Mouse (Mus musculus): ENCODE results near the gene Tmem131. TPM values are rescaled to one million over a fixed set of nuclear protein-coding genes. Genes with fewer than 3 reads are reported as not detected.

Gene Tmem131
- polyA plus RNA-seq, 1 experiment: 84.6 TPM

DNA sequence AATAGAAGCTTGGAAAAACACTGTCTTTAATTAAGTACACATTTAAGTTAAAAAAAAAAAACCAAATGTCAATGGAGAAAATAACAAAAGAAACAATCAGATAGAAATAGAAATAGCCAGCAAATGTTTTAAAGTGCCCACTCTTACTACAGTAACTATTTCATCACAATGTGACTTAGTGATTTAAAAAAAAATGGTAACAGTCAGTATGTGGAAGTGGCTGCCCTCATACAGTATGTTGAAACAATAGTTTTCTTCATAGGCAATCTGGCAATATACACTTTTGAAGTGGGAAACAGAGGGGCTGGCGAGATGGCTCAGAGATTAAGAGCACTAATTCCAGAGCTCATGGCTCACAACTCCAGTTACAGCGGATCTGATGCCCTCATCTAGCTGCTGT lies 15.9 kb downstream of the Tmem131 start:
- no peak for TF ChIP-seq GATA1 (IDR thresholded peaks at IDR 0.05; ENCODE audit: low read length)

DNA sequence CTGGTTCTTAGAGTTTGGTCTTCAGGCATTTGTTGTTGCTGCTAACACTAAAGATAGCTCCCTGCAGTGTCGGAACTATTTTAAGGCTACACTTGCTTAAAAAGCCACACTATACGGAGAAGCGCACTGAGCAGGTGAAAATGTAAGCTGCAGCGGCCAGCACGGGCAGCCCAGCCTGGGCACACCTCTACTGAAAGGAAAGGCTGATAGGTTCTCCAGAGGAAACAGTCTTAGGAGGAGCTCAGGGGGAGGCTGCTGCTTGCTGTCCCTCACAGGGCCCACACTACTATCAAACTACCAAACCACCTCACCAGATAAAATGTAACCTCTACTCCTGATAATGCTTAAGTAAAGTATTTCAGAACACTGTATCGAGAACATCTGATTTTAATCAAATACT lies 16.7 kb downstream of the Tmem131 start:
- TF ChIP-seq GATA1 (IDR thresholded peaks at IDR 0.05; ENCODE audit: low read length): peak; percentile 26

DNA sequence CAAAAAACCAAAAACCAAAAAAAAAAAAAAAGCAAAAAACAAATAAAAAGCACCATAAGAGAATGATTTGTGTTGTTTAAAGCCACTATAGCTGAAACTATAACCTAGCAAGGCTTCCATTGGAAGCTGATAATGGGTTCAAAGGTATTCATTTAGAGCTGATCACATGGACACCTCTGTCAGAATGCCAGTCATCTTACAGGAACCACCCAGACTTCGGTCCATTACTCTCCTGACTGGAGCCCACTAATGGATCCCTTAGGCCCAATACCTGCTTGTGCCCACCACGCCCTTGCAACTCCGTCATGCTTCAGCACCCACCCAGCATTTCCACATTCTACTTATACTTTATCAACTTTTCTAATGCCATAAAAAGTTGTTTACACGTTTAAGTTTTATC lies 17.2 kb downstream of the Tmem131 start:
- no peak for TF ChIP-seq GATA1 (IDR thresholded peaks at IDR 0.05; ENCODE audit: low read length)

DNA sequence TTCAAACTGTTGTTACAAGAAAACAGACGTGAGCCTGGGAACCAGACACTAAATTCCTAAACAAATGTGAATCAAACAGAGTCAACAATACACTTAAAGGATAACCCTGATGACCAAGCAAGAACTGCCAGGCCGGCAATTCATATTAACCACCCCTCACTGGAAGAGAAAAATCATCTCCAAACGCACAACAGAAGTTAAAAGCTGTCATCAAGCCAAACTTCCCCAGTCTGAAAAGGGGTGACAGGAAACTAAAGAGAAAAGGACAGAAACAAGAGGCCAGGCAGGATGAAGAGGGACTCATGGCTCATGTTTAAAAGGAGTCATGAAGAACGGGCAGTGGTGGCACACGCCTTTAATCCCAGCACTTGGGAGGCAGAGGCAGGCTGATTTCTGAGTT lies 17.7 kb downstream of the Tmem131 start:
- no peak for TF ChIP-seq GATA1 (IDR thresholded peaks at IDR 0.05; ENCODE audit: low read length)

DNA sequence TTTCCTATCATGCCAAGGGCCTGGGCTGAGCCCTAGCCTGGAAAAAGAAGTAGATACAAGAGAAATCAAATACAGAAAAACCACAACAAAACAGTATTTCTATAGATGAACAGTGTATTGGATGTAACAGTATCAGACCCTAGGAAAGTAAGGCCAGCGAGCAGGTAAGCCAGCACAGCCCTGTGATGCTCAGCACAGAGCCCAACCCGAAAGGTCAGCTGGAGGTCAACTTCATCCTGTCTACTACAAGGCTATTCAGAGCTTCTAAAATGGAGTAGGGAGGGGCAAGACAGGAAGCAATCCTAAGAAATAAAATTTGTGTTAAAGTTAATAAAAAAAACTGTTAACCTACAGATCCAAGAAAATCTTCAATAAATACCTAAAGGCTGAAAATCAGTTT lies 18.6 kb downstream of the Tmem131 start:
- no peak for TF ChIP-seq GATA1 (IDR thresholded peaks at IDR 0.05; ENCODE audit: low read length)

DNA sequence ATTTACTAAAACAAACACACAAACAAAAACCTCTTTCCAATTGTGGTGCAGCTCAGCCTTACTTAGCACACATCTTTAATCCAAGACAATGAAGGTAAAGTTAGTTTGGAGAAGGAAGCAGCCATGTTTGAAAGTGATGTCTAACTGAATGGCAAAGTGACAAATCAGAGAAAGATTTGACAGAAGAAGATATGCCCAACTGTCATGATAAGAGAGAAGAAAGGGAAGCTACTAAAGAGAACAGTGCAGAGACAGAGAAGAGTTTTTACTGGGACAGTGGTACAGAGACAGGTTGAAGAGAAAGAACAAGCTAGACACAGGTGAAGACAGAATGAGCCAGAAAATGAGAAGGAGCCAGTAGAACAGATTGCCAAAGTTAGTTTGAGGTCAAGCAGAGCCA lies 19.6 kb downstream of the Tmem131 start:
- no peak for TF ChIP-seq GATA1 (IDR thresholded peaks at IDR 0.05; ENCODE audit: low read length)

DNA sequence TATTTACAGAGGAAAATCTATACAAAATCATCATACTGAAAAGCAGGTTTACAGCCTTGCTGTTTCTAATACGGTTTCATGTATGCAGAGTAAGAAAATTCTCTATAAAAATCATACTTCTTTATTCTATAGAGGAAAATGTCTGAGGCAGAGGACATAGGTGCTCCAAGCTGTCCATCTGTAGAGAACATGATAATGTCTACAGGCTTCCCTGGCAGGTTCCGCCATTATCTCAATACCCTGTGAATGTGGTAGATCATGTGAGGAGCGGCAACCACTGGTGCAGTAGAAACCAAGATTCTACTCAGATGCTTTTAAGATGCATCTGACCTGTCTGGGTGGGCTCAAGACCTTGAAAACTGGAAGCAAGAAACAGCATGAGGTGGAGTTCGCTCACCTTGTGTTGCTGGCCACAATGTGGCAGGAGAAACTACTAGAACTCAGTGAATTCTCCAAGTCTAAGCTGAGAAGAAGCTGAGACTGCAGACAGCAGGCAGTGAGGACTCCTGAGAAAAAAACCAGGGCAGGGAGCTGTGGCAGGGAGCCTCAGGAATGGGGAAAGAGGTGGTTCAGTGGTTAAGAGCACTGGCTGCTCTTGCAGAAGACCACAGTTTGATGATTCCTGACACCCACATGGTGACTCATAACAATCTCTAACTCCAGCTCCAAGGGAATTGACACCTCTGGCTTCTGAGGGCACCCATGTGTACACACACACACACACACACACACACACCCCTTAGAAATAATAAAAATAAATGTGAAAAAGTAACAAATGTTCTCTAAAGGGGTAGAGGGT lies 20.6 kb downstream of the Tmem131 start:
- TF ChIP-seq GATA1 (IDR thresholded peaks at IDR 0.05; ENCODE audit: low read length): no peak

DNA sequence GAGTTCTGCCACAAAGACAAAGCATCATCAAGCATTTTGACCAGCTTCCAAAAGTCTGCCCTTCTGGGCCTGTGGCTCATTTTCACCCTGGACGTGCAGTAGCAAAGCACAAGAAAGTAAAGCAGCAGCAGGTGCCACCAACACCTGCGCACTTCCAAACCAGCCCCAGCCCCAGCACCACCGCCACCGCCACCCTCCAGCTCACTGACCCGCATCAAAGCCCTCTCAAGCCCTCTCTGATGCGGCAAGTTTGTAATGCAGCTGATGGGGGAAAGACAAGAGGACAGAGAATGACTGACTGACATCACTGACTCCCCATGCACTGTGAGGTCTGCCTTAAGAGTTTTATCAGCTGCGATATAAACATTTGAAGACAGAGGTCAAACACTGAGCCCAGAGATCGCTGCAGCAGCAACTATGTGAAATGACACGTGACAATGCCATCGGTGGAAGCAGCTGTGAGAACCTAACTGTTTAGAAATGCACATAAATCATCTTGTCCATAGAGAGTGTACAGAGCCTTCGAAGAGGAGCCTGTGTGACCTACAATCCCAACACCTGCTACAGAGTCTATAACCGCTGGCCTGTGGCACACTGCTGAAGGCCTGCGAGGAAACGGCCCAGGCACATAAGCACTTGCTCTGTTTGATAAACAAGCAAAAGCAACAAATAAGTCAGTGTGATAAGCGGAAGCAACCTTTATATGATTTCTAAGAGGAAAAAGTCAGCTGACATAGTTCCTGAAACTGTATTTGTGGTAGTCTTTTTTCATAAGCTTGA lies 21.7 kb downstream of the Tmem131 start:
- no peak for TF ChIP-seq GATA1 (IDR thresholded peaks at IDR 0.05; ENCODE audit: low read length)

DNA sequence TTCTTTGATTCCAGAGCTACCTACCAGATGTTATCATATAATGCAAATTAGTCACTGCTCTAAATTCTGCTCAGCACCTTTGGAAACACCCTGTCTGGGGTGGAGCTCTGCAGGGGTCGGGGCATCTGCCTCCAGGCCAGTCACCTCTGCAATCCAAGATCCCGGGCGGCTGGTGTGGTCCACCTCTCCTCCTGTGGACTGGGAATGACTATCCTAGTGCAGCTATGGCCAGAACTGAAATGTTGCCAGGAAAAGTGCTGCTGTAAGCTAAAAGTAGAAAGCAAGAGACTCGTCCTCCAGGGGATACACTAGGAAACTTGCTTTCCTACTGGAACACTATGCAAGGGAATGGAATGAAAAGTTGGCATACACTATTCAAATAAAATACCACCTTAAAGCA lies 22.7 kb downstream of the Tmem131 start:
- no peak for TF ChIP-seq GATA1 (IDR thresholded peaks at IDR 0.05; ENCODE audit: low read length)

DNA sequence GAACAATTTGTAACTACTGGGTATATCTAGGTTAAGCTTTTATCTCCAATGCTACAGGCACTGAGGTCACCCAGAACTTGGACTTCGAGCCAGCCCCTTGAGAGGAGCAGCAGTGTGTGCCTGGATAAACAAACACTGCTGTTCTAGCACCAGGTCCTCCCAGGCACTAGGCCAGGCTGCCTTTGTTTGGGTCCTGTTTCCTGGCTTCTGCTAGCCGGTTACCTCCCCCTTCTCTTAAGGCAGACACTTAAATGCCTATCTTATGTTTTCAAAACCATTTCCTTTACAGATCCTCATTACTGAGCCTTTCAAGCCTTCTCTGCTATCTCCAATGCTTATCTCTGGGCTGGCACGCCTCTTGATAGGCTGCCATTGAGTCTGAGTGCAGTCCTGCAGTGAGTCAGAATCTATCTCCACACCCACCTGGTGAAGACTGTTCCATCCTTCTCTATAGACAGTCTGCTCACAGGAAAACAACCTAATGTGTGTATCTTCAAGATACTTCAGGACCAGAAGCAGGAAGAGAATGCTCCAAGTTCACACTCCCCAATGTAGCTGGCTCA lies 23.2 kb downstream of the Tmem131 start:
- TF ChIP-seq GATA1 (IDR thresholded peaks at IDR 0.05; ENCODE audit: low read length): peak; percentile 92

DNA sequence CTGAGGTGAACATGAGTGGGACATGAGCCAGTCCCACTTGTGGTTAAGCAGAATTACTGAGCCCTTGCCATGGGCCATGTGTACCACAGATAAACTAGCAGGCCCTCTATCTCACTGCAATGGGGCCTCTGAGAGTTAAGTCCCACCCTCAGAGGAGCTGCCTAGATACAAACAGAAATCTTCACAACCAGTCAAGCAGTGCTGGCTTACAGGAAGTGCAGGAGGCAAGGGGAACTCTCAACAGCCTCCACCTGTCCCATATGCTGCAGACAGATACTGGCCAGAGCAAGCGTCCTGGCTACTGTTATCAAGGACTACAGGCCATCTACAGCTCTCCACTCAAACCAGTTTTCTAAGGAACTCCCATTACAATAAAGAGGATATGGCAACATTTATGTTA lies 23.7 kb downstream of the Tmem131 start:
- peak; percentile 99 for TF ChIP-seq GATA1 (IDR thresholded peaks at IDR 0.05; ENCODE audit: low read length)

DNA sequence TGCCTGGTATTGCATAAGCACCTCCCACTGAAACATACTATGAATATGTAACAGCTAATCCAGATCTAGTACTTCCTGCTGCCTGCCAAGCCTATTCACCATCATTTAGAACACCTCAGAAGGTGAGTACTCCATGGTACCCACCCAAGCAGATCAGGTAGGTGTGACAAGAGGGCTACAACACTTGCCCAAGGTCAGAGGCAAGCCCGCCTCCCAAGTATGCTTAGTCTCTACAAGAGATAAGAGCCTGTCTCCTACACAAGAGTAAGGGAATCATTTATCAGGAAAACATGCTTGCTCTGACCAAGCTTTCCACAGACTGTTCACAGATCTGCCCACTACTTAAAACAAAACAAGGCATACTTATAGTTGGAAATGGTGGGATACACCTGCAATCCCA lies 26.0 kb downstream of the Tmem131 start:
- no peak for TF ChIP-seq GATA1 (IDR thresholded peaks at IDR 0.05; ENCODE audit: low read length)

DNA sequence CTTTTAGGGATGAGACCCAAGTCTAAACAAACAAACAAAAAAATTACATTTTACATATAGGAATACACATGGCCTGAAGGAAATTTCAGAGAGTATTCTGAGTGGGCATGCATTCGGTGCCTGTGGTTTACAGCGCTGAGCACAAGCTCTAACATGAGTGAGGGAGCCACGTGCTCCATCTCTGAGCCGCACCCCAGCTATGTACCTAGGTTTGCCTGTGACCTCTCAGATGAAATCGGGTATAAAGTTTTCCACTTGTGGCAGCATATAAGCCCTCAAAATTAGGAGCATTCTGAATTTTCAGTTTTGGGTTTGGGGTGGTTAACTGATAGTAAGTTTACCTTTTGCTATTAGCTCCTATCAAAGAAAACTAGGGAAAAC lies 28.3 kb downstream of the Tmem131 start:
- TF ChIP-seq GATA1 (IDR thresholded peaks at IDR 0.05; ENCODE audit: low read length): no peak

DNA sequence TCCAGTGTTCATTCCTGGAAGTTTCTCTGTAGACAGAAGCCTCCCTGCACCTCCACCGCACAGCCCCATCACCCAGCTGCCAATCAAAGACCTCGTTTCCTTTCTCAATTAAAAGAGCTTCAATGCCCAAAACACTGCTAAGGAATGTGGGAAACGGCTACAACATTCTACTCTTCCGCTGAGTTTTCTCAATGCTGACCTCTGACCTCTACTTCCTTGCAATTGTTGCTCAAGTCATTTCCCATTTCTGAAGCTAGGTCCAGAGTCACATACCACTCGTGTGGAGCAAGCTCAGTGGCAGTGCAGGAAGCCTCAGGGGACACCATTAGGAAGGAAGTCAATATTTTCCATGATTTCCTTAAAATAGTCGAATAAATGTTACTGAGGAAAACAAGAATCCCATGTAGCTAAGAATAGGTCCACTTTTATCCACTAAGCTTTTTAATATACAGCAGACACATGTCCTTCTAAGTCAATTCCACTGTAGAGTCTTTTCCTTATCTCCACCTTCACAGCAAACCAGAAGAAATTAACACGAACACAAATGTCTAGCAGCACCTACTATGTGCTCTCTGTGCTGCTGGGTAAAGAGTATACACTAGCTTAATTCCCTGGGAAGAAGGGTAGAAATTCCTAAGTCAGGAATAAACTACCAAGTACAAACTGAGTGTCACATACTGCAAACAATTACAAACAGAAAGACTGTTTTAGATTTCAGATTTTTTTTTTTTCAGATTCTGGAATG lies 28.8 kb downstream of the Tmem131 start:
- no peak for TF ChIP-seq GATA1 (IDR thresholded peaks at IDR 0.05; ENCODE audit: low read length)

DNA sequence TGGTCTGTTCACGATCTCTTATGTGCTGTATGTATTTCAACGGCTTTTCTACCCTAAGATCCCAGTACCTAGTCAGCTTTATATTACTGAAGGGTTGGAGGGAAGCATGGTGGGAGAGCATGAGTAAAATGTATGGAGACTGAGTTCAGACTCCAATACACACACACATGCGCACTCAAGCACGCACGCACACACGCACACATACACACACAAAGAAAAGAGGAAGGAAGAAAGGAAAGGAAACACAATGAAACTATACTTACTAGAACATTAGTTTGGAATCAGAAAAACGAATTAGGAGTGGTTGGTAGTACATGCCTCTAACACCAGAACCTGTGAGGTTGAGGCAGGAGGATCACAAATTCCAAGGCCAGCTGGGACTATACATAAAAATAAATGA lies 29.7 kb downstream of the Tmem131 start:
- TF ChIP-seq GATA1 (IDR thresholded peaks at IDR 0.05; ENCODE audit: low read length): no peak

DNA sequence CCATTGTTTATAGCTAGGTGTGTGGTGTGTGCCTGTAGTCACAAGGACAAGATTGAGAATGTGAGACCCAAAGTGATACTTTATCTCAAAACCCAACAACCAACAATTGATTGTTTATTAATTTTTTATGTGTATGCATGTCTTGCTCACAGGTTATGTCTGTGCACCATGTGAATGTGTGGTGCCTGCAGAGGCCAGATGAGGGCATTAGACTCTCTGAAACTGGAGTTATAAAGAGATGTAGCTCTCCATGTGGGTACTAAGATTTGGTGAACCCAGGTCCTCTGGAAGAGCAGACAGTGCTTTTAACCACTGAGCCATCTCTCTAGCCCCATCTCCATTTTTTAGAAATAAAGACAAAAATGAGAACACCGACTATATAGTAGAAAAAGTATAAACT lies 31.2 kb downstream of the Tmem131 start:
- TF ChIP-seq GATA1 (IDR thresholded peaks at IDR 0.05; ENCODE audit: low read length): no peak
